Mouse (Mus musculus) kidney, embryonic 16.5 days (tissue): ENCODE results near the gene Maf. TPM values are rescaled to one million over a fixed set of nuclear protein-coding genes. Genes with fewer than 3 reads are reported as not detected.

Experiments used
- ATAC-seq: fragments of 200-750 bp; cut with Nextera tagmentation; 2 replicates; pipeline ENCODE4 v1.8.0; 2017; ENCODE audit warnings: moderate TSS enrichment; ENCODE audit not compliant: low FRiP score, low TSS enrichment
- H3K27ac ChIP-seq: fragments of 300-500 bp; sonication (generic); 2 replicates; pipeline ENCODE4 v1.5.1; 2014; ENCODE audit warnings: low read length
- H3K27me3 ChIP-seq: fragments of 300-500 bp; sonication (generic); 2 replicates; pipeline ENCODE4 v1.6.1; 2014; ENCODE audit warnings: low read length, control low read depth, mixed read lengths; ENCODE audit not compliant: insufficient read depth
- H3K36me3 ChIP-seq: fragments of 300-500 bp; sonication (generic); 2 replicates; pipeline ENCODE4 v1.6.1; 2014; ENCODE audit warnings: low read length, control low read depth, mixed read lengths; ENCODE audit not compliant: insufficient read depth
- H3K4me1 ChIP-seq: fragments of 300-500 bp; sonication (generic); 2 replicates; pipeline ENCODE4 v1.6.1; 2014; ENCODE audit warnings: low read length, control low read depth, mixed read lengths; ENCODE audit not compliant: insufficient read depth
- H3K4me2 ChIP-seq: fragments of 300-500 bp; sonication (generic); replicated peaks from 2 replicates; pipeline ENCODE4 v1.6.1; 2014; ENCODE audit warnings: low read depth, low read length
- H3K4me3 ChIP-seq: fragments of 300-500 bp; sonication (generic); 2 replicates; pipeline ENCODE4 v1.5.1; 2014; ENCODE audit warnings: mild to moderate bottlenecking, low read length
- H3K9ac ChIP-seq: fragments of 300-500 bp; sonication (generic); replicated peaks from 2 replicates; pipeline ENCODE4 v1.6.1; 2014; ENCODE audit warnings: low read length
- H3K9me3 ChIP-seq: fragments of 300-500 bp; sonication (generic); 2 replicates; pipeline ENCODE4 v1.6.1; 2016; ENCODE audit warnings: low read length, control low read depth
- WGBS: fragments of 180-500 bp; shearing (Covaris S2); extraction: QIAGEN DNeasy Blood & Tissue Kit; methylation state at CpG from one replicate; pipeline ENCODE4 v1.1.7; 2014; 5-methylcytosine and 5-hydroxymethylcytosine counted together
- polyA plus RNA-seq: library from polyadenylated mRNA; unstranded; fragments of >200 nt; fragmentation: Nextera tagmentation; extraction: Ambion mirVana; gene quantifications from 2 replicates; pipeline ENCODE4 v1.2.1, GENCODE M21; 2015

The Maf gene
- polyA plus RNA-seq, 1 experiment from 2014 or later: 7.9 TPM

GRCm38 (mm10) chr8:115706861-115707730 is 498 bp downstream of the Maf start:
- Histone ChIP-seq H3K27ac (peak overlapping the region; percentile 95), H3K9me3 (no peaks in the 10 kb centered on the region), H3K4me3 (peak overlapping the region; percentile 80), H3K36me3 (no peaks in the 10 kb centered on the region), H3K4me1 (peaks cover 22% of the 10 kb centered on the region), H3K4me2 (peak overlapping the region; percentile 73), H3K27me3 (no peaks in the 10 kb centered on the region), H3K9ac (peak overlapping the region; percentile 86)
- under 1% methylated on average over 45 of the region's 76 CpGs for WGBS
- peak; percentile 86 for ATAC-seq

- Histone ChIP-seq H3K4me2 (peak overlapping the region; percentile 73), H3K4me3 (peak overlapping the region; percentile 80), H3K27me3 (no peaks in the 10 kb centered on the region), H3K4me1 (peaks cover 21% of the 10 kb centered on the region), H3K27ac (peak overlapping the region; percentile 95), H3K9me3 (no peaks in the 10 kb centered on the region), H3K36me3 (no peaks in the 10 kb centered on the region), H3K9ac (peak overlapping the region; percentile 86)
- ATAC-seq: peak; percentile 31
- 0% methylated on average over 38 of the region's 39 CpGs for WGBS
Observed at GRCm38 (mm10) chr8:115706411-115706860, 1.2 kb downstream of the Maf start.

GRCm38 (mm10) chr8:115705591-115706110 is 1.9 kb downstream of the Maf start:
- Histone ChIP-seq H3K27me3 (no peaks in the 10 kb centered on the region), H3K36me3 (no peaks in the 10 kb centered on the region), H3K27ac (peak overlapping the region; percentile 95), H3K4me2 (peak overlapping the region; percentile 73), H3K4me1 (peaks cover 17% of the 10 kb centered on the region), H3K4me3 (peak overlapping the region; percentile 80), H3K9me3 (no peaks in the 10 kb centered on the region), H3K9ac (peak overlapping the region; percentile 86)
- ATAC-seq: peak; percentile 36
- WGBS: under 1% methylated on average over 34 of the region's 36 CpGs

- peaks cover 11% of the 10 kb centered on the region; the same call in 1 of the 2 replicates for H3K4me1 ChIP-seq
- no peaks in the 10 kb centered on the region for H3K9me3 ChIP-seq
- no peak overlapping the region; the same call in 1 of the 2 replicates for H3K4me3 ChIP-seq
- ATAC-seq: no peak
- H3K27ac ChIP-seq: no peak overlapping the region
- no peak overlapping the region for H3K9ac ChIP-seq
- H3K36me3 ChIP-seq: no peaks in the 10 kb centered on the region
- H3K27me3 ChIP-seq: no peaks in the 10 kb centered on the region
- H3K4me2 ChIP-seq: no peak overlapping the region; the same call in 1 of the 2 replicates
- whole genome bisulfite sequencing: 88% methylated on average over 4 of the region's 4 CpGs
Observed at GRCm38 (mm10) chr8:115703056-115703455, 4.5 kb downstream of the Maf start.

GRCm38 (mm10) chr8:115701001-115701400 is 6.6 kb downstream of the Maf start:
- Histone ChIP-seq H3K36me3 (no peaks in the 10 kb centered on the region), H3K4me3 (no peak overlapping the region), H3K4me2 (no peak overlapping the region), H3K4me1 (peaks cover 18% of the 10 kb centered on the region), H3K9me3 (no peaks in the 10 kb centered on the region), H3K27me3 (no peaks in the 10 kb centered on the region), H3K27ac (no peak overlapping the region), H3K9ac (no peak overlapping the region)
- WGBS: 83% methylated on average over 5 of the region's 5 CpGs
- ATAC-seq: no peak

GRCm38 (mm10) chr8:115699151-115699550 is 8.4 kb downstream of the Maf start:
- H3K27me3 ChIP-seq: no peaks in the 10 kb centered on the region
- 49% methylated on average over 5 of the region's 5 CpGs for WGBS
- H3K9me3 ChIP-seq: no peaks in the 10 kb centered on the region
- ATAC-seq: no peak
- no peak overlapping the region; the same call in 1 of the 2 replicates for H3K27ac ChIP-seq
- H3K4me3 ChIP-seq: no peak overlapping the region
- H3K4me1 ChIP-seq: peaks cover 18% of the 10 kb centered on the region
- no peak overlapping the region for H3K9ac ChIP-seq
- H3K36me3 ChIP-seq: no peaks in the 10 kb centered on the region
- H3K4me2 ChIP-seq: no peak overlapping the region

GRCm38 (mm10) chr8:115697410-115697809 is 10.2 kb downstream of the Maf start:
- Histone ChIP-seq H3K36me3 (0 out of 2 replicates have a peak, but pooled peaks cover 3% of the 10 kb centered on the region), H3K9ac (no peak overlapping the region), H3K4me2 (no peak overlapping the region), H3K27ac (no peak overlapping the region), H3K9me3 (no peaks in the 10 kb centered on the region), H3K27me3 (no peaks in the 10 kb centered on the region), H3K4me3 (no peak overlapping the region), H3K4me1 (peaks cover 18% of the 10 kb centered on the region)
- WGBS: 56% methylated on average over 3 of the region's 3 CpGs
- no peak for ATAC-seq

- 85% methylated on average over 4 of the region's 4 CpGs for WGBS
- H3K9me3 ChIP-seq: no peaks in the 10 kb centered on the region
Observed at GRCm38 (mm10) chr8:115696661-115697060, 10.9 kb downstream of the Maf start.

GRCm38 (mm10) chr8:115687349-115687748 is 20.2 kb downstream of the Maf start:
- no peak for ATAC-seq
- H3K4me3 ChIP-seq: no peak overlapping the region
- WGBS: 80% methylated on average over 9 of the region's 9 CpGs

More at GRCm38 (mm10) chr8:115696661-115697060, 10.9 kb downstream of the Maf start:
- Histone ChIP-seq H3K4me3 (no peak overlapping the region), H3K4me1 (peaks cover 16% of the 10 kb centered on the region), H3K27ac (no peak overlapping the region), H3K9ac (no peak overlapping the region), H3K36me3 (0 out of 2 replicates have a peak, but pooled peaks cover 3% of the 10 kb centered on the region), H3K4me2 (no peak overlapping the region), H3K27me3 (no peaks in the 10 kb centered on the region)
- ATAC-seq: no peak

GRCm38 (mm10) chr8:115683309-115683708 is 24.3 kb downstream of the Maf start:
- H3K27me3 ChIP-seq: no peaks in the 10 kb centered on the region
- no peak overlapping the region for H3K27ac ChIP-seq
- no peaks in the 10 kb centered on the region for H3K36me3 ChIP-seq
- no peak overlapping the region for H3K4me3 ChIP-seq
- WGBS: 75% methylated on average over 7 of the region's 7 CpGs
- 0 out of 2 replicates have a peak, but pooled peaks cover 4% of the 10 kb centered on the region for H3K4me1 ChIP-seq
- no peak overlapping the region for H3K9ac ChIP-seq
- no peaks in the 10 kb centered on the region for H3K9me3 ChIP-seq
- no peak for ATAC-seq
- H3K4me2 ChIP-seq: no peak overlapping the region

More at GRCm38 (mm10) chr8:115687349-115687748, 20.2 kb downstream of the Maf start:
- no peaks in the 10 kb centered on the region for H3K27me3 ChIP-seq
- no peaks in the 10 kb centered on the region for H3K36me3 ChIP-seq
- no peaks in the 10 kb centered on the region for H3K4me1 ChIP-seq
- no peak overlapping the region for H3K4me2 ChIP-seq
- no peak overlapping the region for H3K27ac ChIP-seq
- no peak overlapping the region for H3K9ac ChIP-seq
- no peaks in the 10 kb centered on the region for H3K9me3 ChIP-seq
